Mouse (Mus musculus) CH12.LX (cell line): Measurements from ENCODE around the gene Ythdf2.

Experiments used
- BHLHE40 ChIP-seq: IDR thresholded peaks from 2 replicates; pipeline ENCODE4 v1.6.1; 2011; ENCODE audit warnings: mild to moderate bottlenecking, low read depth, low read length, improper control_type of control experiment
- CTCF ChIP-seq, 2 experiments: IDR thresholded peaks in 1 of 2; conservative IDR thresholded peaks in 1 of 2; 2 replicates each; pipeline ENCODE4 v1.5.1; 2011 to 2012; ENCODE audit warnings: low read depth in 2 of 2, low read length in 2 of 2, improper control_type of control experiment in 1 of 2, inconsistent platforms in 1 of 2, mild to moderate bottlenecking in 1 of 2, moderate library complexity in 1 of 2
- EP300 ChIP-seq: IDR thresholded peaks from 2 replicates; pipeline ENCODE4 v1.6.1; 2011; ENCODE audit warnings: low read length, improper control_type of control experiment
- GABPA ChIP-seq: IDR thresholded peaks from 2 replicates; pipeline ENCODE4 v1.6.1; 2012; ENCODE audit warnings: low read depth, low read length, improper control_type of control experiment, inconsistent platforms; ENCODE audit not compliant: insufficient replicate concordance
- IRF4 ChIP-seq: IDR thresholded peaks from 2 replicates; pipeline ENCODE4 v1.6.1; 2014; ENCODE audit warnings: low read depth, mild to moderate bottlenecking, inconsistent platforms, low read length, improper control_type of control experiment
- MEF2A ChIP-seq: IDR thresholded peaks from 2 replicates; pipeline ENCODE4 v1.6.1; 2014; ENCODE audit warnings: low read depth, mild to moderate bottlenecking, inconsistent platforms, low read length, improper control_type of control experiment, borderline replicate concordance
- MXI1 ChIP-seq: IDR thresholded peaks from 2 replicates; pipeline ENCODE4 v1.6.1; 2011; ENCODE audit warnings: mild to moderate bottlenecking, low read depth, low read length, improper control_type of control experiment
- NRF1 ChIP-seq: IDR thresholded peaks from 2 replicates; pipeline ENCODE4 v1.6.1; 2014; ENCODE audit warnings: low read depth, mild to moderate bottlenecking, inconsistent platforms, low read length, improper control_type of control experiment, moderate library complexity
- POLR2A ChIP-seq: IDR thresholded peaks from 2 replicates; pipeline ENCODE4 v1.6.1; 2011; ENCODE audit warnings: low read depth, mild to moderate bottlenecking, improper control_type of control experiment, low read length
- POLR2AphosphoS2 ChIP-seq: IDR thresholded peaks from 2 replicates; pipeline ENCODE4 v1.6.1; 2011; ENCODE audit warnings: low read depth, low read length, improper control_type of control experiment
- RCOR1 ChIP-seq: conservative IDR thresholded peaks from 2 replicates; pipeline ENCODE4 v1.6.1; 2012; ENCODE audit warnings: low read depth, mild to moderate bottlenecking, inconsistent platforms, low read length, improper control_type of control experiment
- TCF12 ChIP-seq: IDR thresholded peaks from 2 replicates; pipeline ENCODE4 v1.6.1; 2014; ENCODE audit warnings: low read depth, mild to moderate bottlenecking, inconsistent platforms, low read length, improper control_type of control experiment
- ZC3H11A ChIP-seq: IDR thresholded peaks from 2 replicates; pipeline ENCODE4 v1.6.1; 2012; ENCODE audit warnings: low read depth, mild to moderate bottlenecking, inconsistent platforms, low read length, improper control_type of control experiment

DNA sequence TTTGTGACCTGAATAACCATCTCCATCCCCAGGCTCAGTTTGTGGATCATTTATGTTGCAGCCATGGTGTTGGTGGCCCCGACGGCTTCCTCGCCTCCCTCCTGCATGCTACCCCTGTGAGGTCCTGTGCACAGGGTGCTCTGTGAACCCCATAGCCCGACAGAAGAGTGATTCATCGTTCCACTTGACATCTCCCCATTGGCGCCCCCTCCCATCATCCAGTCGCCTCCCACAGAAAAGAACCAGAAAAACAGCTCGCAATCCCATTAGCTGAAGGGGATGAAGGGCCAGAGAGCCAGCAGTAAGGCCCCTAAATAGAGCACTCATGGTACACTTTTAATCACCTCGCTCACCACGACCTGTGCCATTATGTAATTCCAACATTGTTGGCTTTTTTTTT, 35.6 kb downstream of the Ythdf2 start:
- TF ChIP-seq POLR2AphosphoS2 (no peak), POLR2A (no peak), ZC3H11A (no peak), MEF2A (no peak), MXI1 (no peak), CTCF (conservative IDR thresholded peaks at IDR 0.05 in 1 of 2, IDR thresholded peaks at IDR 0.05 in 1 of 2; ENCODE audit: low read depth in 2 of 2, low read length in 2 of 2) (no peak), GABPA (no peak), IRF4 (no peak), BHLHE40 (no peak), EP300 (no peak), RCOR1 (no peak), TCF12 (no peak), NRF1 (no peak)
